Mouse (Mus musculus) small intestine, adult 2 months (tissue): ENCODE results near the gene Cenpt.

Experiments
- CTCF ChIP-seq: fragments of 200-500 bp; IDR thresholded peaks from 2 replicates; pipeline ENCODE4 v1.5.1; 2012; ENCODE audit warnings: low read depth, mild to moderate bottlenecking, control low read depth, inconsistent platforms, low read length, moderate library complexity, mixed read lengths; ENCODE audit not compliant: insufficient replicate concordance, insufficient read length; ENCODE audit errors: extremely low read depth
- POLR2A ChIP-seq: fragments of 200-500 bp; IDR thresholded peaks from 2 replicates; pipeline ENCODE4 v1.6.1; 2012; ENCODE audit warnings: low read depth, mild to moderate bottlenecking, control low read depth, inconsistent platforms, low read length, moderate library complexity

- no peak for TF ChIP-seq CTCF
- TF ChIP-seq POLR2A = no peak
Measured at GRCm38 (mm10) chr8:105795785-105796184, 57.3 kb downstream of the Cenpt start.
